Mouse (Mus musculus): ENCODE results near the gene Dgkg. TPM values are rescaled to one million over a fixed set of nuclear protein-coding genes. Genes with fewer than 3 reads are reported as not detected.

The Dgkg gene
- polyA plus RNA-seq, 1 experiment from 2014 or later, result 1.3 TPM

DNA sequence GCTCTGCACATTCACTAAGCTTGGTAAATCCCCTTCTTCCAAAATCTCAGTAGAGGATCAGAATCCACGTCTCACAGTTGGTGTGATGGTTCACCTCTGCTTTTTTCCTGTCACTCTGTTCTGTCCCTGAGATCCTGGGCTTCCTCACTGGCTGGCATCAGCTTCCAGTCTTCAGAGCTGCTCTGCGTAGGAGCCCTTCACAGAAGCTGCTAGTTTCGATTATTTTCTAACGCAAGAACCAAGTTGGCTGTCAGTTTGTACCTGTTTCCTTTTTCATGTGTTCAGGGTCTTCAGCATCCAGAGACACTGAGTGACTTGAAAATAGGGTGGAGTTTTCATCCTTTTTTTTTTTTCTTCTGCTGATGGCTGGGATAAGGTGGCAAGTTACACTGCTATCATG is 15.0 kb downstream of the Dgkg start:
- no peak for ATAC-seq
- Histone ChIP-seq H3K27ac (no peak overlapping the region), H3K4me1 (peaks cover 5% of the 10 kb centered on the region; the same call in 1 of the 2 replicates), H3K36me3 (ENCODE audit: poor library complexity, severe bottlenecking) (no peaks in the 10 kb centered on the region), H3K9me3 (replicated peaks) (no peaks in the 10 kb centered on the region), H3K9ac (no peak overlapping the region), H3K4me3 (no peak overlapping the region), H3K4me2 (no peak overlapping the region), H3K27me3 (0 out of 2 replicates have a peak, but pooled peaks cover 6% of the 10 kb centered on the region)
- 78% methylated on average over 4 of the region's 4 CpGs for whole genome bisulfite sequencing

DNA sequence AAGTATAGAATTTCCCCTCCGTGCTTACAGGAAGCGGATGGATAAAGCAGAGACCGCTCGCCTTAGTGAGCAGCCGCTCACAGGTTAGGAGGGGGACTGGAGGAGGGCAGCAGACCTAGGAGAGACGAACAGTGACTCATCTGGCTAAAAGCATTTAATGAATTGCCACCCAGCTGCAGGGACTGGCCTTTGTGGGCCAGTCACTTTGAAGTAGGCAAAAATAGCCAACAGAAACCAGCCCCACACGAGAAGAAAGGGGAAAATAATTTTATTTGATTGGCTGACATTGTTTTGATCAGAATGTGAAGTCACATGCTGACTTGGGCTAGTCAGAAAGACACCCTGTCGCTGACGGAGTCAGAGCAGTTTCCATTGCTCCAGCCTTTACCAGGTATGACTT is 15.4 kb downstream of the Dgkg start:
- Histone ChIP-seq H3K27ac (no peak overlapping the region), H3K27me3 (0 out of 2 replicates have a peak, but pooled peaks cover 6% of the 10 kb centered on the region), H3K4me1 (peaks cover 5% of the 10 kb centered on the region; the same call in 1 of the 2 replicates), H3K36me3 (ENCODE audit: poor library complexity, severe bottlenecking) (no peaks in the 10 kb centered on the region), H3K4me3 (no peak overlapping the region), H3K9ac (no peak overlapping the region), H3K9me3 (replicated peaks) (no peaks in the 10 kb centered on the region), H3K4me2 (no peak overlapping the region)
- WGBS, result 26% methylated on average over 9 of the region's 9 CpGs
- ATAC-seq, result no peak

DNA sequence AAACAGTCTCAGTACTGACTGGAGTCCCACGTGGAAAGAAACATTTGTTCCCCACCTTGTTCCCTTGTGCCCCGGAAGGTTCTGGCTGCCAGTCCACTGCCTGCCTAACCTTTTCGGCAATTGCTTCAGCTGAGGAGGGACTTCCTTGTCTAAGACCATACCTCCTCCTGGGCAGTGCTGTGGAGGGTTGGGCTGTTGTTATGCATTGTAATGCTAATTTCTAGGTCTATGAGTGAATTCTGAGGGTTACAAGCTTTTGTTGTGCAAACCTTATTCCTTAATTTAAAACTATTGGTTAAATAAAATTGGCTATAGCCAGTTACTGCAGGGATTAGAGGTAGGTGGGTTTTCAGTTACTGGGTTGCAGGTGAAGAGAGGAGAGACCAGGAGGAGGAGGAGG is 19.7 kb downstream of the Dgkg start:
- Histone ChIP-seq H3K4me2 (no peak overlapping the region), H3K9me3 (replicated peaks) (no peaks in the 10 kb centered on the region), H3K4me1 (peaks cover 5% of the 10 kb centered on the region; the same call in 1 of the 2 replicates), H3K27me3 (0 out of 2 replicates have a peak, but pooled peaks cover 6% of the 10 kb centered on the region), H3K9ac (no peak overlapping the region), H3K4me3 (no peak overlapping the region), H3K36me3 (ENCODE audit: poor library complexity, severe bottlenecking) (no peaks in the 10 kb centered on the region), H3K27ac (no peak overlapping the region)
- no peak for ATAC-seq
- 37% methylated on average over 3 of the region's 3 CpGs for WGBS

DNA sequence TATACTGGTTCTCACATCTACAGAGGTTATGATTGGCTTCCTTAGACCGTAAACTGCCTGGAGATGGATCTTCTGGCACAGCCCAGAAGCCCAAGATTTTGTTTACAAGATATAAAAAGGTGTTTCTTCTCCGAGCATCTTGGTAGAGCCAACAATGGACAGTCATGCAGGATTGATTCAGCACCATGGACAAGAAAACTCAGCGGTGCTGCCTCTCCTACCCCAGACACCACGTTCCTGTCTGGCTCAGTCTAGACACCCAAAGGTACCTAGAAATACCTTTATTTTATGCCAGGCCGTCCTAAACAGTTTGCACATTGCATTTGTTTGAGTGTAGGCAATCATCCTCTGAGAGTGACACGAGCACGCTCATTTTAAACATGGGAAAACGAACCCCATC is 21.3 kb downstream of the Dgkg start:
- no peak overlapping the region for H3K4me3 ChIP-seq
- no peaks in the 10 kb centered on the region for H3K36me3 ChIP-seq (ENCODE audit: poor library complexity, severe bottlenecking)
- H3K4me1 ChIP-seq, result no peaks in the 10 kb centered on the region
- no peak overlapping the region for H3K9ac ChIP-seq
- H3K9me3 ChIP-seq (replicated peaks), result no peaks in the 10 kb centered on the region
- 0 out of 2 replicates have a peak, but pooled peaks cover under 1% of the 10 kb centered on the region for H3K27me3 ChIP-seq
- WGBS, result 65% methylated on average over 8 of the region's 8 CpGs
- H3K27ac ChIP-seq, result no peak overlapping the region
- no peak overlapping the region for H3K4me2 ChIP-seq
- no peak for ATAC-seq

DNA sequence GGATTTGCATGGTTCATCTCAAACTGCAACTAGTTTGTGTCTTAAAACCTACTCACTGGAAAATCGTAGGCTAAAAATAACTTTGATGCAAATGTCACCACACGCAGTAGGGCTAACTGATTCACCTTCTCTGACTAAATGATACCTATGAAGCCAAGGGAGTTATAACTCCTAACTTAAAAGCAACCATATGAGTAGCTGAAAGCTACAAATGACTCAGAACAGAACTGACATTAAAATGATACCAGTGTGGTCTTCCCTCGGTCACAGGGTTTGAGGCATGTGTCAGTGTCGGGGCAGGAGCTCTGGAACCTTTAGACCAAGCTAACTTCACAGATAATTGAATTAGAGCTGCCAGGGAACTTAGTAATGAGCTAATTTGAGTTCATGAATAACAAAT is 24.0 kb downstream of the Dgkg start:
- WGBS, result 93% methylated on average over 4 of the region's 4 CpGs
- no peak overlapping the region for H3K4me3 ChIP-seq
- H3K4me2 ChIP-seq, result no peak overlapping the region
- no peaks in the 10 kb centered on the region for H3K36me3 ChIP-seq (ENCODE audit: poor library complexity, severe bottlenecking)
- no peaks in the 10 kb centered on the region for H3K27me3 ChIP-seq
- no peak overlapping the region for H3K9ac ChIP-seq
- H3K4me1 ChIP-seq, result no peaks in the 10 kb centered on the region
- no peak overlapping the region for H3K27ac ChIP-seq
- no peaks in the 10 kb centered on the region for H3K9me3 ChIP-seq (replicated peaks)
- ATAC-seq, result no peak

DNA sequence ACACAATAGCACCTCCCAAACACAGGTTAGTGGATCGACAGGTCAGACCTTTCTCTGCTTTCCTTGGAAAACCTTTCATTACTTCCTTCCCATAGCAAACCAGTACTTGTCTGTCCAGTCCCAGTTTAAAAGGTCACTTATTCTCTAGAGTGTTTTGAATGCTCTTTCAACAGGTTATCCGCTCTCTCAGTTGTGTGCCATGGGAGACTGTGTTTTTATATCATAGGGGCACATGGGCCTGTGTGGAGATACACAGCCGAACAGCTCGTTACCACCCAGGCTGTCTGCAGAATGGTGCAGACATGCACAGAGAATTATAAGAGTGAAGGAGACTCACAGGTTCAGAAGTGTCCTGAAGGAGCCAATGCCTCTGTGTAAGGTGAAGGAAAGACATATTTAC is 26.7 kb downstream of the Dgkg start:
- Histone ChIP-seq H3K4me2 (no peak overlapping the region), H3K4me1 (no peaks in the 10 kb centered on the region), H3K9me3 (replicated peaks) (no peaks in the 10 kb centered on the region), H3K27ac (no peak overlapping the region), H3K27me3 (no peaks in the 10 kb centered on the region), H3K36me3 (ENCODE audit: poor library complexity, severe bottlenecking) (no peaks in the 10 kb centered on the region), H3K4me3 (no peak overlapping the region), H3K9ac (no peak overlapping the region)
- no peak for ATAC-seq
- 53% methylated on average over 4 of the region's 4 CpGs for WGBS

DNA sequence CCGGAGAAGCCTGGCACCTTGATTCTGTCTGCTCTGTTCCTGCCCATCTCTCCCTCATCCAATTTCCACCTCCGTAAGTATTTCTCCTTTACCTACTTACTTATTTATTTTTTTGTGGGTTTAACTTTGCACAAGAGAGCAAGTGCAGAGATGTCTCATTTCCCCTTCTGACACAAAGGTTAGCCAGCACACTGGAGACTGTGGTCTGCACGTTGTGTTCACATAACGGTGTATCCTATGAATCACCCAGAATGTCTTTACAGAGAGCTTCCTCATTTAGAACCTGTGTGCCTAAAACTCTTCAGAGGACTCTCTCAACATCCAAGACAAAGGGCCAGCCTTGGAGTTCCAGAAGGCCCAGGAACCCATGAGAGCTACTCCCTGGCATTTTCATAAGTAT is 27.1 kb downstream of the Dgkg start:
- Histone ChIP-seq H3K36me3 (ENCODE audit: poor library complexity, severe bottlenecking) (no peaks in the 10 kb centered on the region), H3K9me3 (replicated peaks) (no peaks in the 10 kb centered on the region), H3K27ac (no peak overlapping the region), H3K4me1 (no peaks in the 10 kb centered on the region), H3K9ac (no peak overlapping the region), H3K4me2 (no peak overlapping the region), H3K27me3 (no peaks in the 10 kb centered on the region), H3K4me3 (no peak overlapping the region)
- no peak for ATAC-seq
- WGBS, result 86% methylated on average over 4 of the region's 4 CpGs

DNA sequence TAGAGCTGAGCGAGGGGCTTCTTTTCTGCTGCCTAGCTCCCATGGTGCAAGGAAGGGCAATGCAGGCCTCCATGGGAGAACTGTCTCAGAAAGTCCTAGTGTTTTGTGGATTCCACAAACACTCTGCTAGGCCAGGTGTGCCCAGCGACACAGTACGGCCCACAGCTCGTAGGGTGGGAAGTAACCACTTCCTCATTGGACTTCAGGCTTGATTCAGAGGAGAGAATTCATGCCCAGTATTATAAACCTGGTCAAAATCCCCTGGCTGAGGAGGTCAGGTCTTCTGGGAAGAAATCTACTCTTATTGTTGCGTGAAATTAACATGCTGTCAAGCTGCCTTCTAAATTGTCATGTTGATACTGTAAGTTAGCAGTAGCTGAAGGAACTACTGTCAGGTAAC is 31.0 kb downstream of the Dgkg start:
- Histone ChIP-seq H3K9ac (no peak overlapping the region), H3K4me3 (no peak overlapping the region), H3K36me3 (ENCODE audit: poor library complexity, severe bottlenecking) (no peaks in the 10 kb centered on the region), H3K27me3 (no peaks in the 10 kb centered on the region), H3K9me3 (replicated peaks) (no peaks in the 10 kb centered on the region), H3K4me2 (no peak overlapping the region), H3K27ac (no peak overlapping the region), H3K4me1 (0 out of 2 replicates have a peak, but pooled peaks cover 4% of the 10 kb centered on the region)
- WGBS, result 95% methylated on average over 5 of the region's 5 CpGs
- ATAC-seq, result no peak

DNA sequence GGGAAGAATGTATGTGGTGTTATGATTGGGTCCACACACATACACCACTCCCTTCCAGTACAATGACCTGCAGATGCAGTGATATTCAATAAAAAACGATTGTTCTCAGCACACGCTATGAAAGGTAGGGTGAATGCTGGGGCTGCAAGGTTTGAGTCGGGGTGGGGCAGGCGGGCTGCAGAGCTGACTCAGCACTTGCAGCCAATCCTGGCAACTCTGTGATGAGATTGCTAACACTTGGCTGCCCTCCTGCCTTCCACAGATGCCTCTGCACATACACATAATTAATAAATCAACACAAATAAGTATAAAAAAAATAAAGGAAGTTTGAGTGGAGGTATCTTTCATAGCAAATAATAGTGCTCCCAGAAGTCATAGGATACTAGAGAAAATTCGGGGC is 31.6 kb downstream of the Dgkg start:
- Histone ChIP-seq H3K27me3 (no peaks in the 10 kb centered on the region), H3K36me3 (ENCODE audit: poor library complexity, severe bottlenecking) (no peaks in the 10 kb centered on the region), H3K4me3 (no peak overlapping the region), H3K9me3 (replicated peaks) (no peaks in the 10 kb centered on the region), H3K4me2 (no peak overlapping the region), H3K27ac (no peak overlapping the region), H3K4me1 (0 out of 2 replicates have a peak, but pooled peaks cover 4% of the 10 kb centered on the region), H3K9ac (no peak overlapping the region)
- WGBS, result 79% methylated on average over 5 of the region's 5 CpGs
- no peak for ATAC-seq

DNA sequence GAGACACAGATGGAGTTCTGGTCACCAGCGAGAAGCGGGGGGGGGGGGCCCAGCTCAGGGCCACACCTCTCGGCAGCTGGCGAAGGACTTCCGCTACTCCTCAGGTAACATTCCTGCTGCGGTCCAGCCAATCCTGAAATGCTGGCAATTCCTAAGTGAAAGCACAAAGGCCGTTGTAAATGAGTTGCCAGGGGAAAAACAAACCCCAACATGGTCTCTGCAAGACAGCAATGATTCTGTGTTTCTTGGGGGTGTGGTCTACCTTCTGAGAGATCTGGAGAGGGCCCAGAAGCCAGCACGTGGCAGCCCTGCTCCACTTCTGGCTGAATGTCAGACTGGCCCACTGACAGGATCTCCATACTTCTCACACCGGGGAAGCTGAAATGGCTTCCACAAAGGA is 34.7 kb downstream of the Dgkg start:
- no peak overlapping the region for H3K27ac ChIP-seq
- no peaks in the 10 kb centered on the region for H3K27me3 ChIP-seq
- no peak overlapping the region for H3K4me2 ChIP-seq
- 0 out of 2 replicates have a peak, but pooled peaks cover 4% of the 10 kb centered on the region for H3K4me1 ChIP-seq
- H3K9me3 ChIP-seq (replicated peaks), result no peaks in the 10 kb centered on the region
- no peak for ATAC-seq
- H3K4me3 ChIP-seq, result no peak overlapping the region
- no peak overlapping the region for H3K9ac ChIP-seq
- 48% methylated on average over 9 of the region's 9 CpGs for WGBS
- no peaks in the 10 kb centered on the region for H3K36me3 ChIP-seq (ENCODE audit: poor library complexity, severe bottlenecking)

DNA sequence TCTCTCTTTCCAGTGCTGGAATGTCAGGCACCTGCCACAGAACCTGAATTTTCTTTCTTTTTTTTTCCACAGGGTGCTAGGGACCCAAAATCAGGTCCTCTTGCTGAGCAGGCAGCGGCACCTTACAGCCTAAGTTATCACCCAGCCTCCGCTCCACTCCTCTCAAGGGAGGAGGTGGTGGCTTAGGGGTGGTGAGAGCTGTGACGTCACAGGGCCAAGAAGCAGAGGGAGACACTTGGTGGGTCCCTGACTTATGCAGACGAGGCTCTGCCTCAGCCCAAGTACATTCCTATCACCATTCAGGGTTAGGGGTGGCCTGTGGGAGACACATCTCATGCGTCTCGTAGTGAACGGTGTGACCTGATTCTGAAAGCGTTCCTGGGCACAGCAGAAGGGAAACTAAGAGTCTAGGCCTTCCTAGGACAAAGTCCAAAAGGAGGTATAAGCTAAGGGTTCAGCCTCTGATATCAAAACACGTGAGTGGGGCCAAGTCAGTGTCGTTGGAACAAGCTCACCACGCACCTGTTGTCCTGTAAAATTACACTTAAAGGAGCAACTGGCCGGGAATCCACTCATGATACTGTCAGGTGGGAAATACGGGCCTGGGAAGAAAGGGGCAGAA is 35.6 kb downstream of the Dgkg start:
- ATAC-seq, result no peak
- no peak overlapping the region for H3K9ac ChIP-seq
- H3K27ac ChIP-seq, result no peak overlapping the region
- 84% methylated on average over 13 of the region's 13 CpGs for WGBS
- no peak overlapping the region for H3K4me2 ChIP-seq
- H3K9me3 ChIP-seq (replicated peaks), result no peaks in the 10 kb centered on the region
- 0 out of 2 replicates have a peak, but pooled peaks cover 4% of the 10 kb centered on the region for H3K4me1 ChIP-seq
- H3K27me3 ChIP-seq, result no peaks in the 10 kb centered on the region
- H3K36me3 ChIP-seq (ENCODE audit: poor library complexity, severe bottlenecking), result no peaks in the 10 kb centered on the region
- H3K4me3 ChIP-seq, result no peak overlapping the region

DNA sequence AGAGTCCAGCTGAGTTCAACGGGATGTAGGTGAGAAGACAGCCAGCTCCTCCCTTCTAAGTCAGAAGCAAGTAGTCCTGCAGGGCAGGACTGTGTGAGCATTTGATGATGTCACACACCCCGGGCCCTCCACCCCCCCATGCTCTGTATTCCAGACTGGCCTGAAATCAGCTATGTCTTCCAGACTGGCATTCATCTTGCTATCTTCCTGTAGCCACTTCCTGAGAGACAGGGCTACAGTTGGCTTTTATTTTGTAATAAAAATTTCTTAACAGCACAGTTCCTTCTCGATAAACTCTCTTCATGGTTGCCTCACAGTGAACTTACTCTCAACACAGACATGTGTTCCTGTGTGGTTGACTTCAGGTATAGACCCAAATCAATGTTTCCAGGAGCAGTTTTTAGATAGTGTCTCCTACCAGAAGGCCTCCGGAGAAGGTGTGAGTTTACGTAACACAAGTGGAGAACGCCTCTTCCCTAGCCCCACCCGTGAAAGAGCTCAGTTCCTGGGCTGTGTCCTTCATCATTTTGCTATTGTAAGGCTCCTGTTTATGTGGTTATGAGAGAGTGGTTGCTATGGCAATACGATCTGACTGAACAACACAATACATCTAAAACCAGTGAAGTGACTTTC is 38.5 kb downstream of the Dgkg start:
- Histone ChIP-seq H3K4me3 (no peak overlapping the region), H3K36me3 (ENCODE audit: poor library complexity, severe bottlenecking) (no peaks in the 10 kb centered on the region), H3K9me3 (replicated peaks) (no peaks in the 10 kb centered on the region), H3K4me1 (0 out of 2 replicates have a peak, but pooled peaks cover 4% of the 10 kb centered on the region), H3K4me2 (no peak overlapping the region), H3K9ac (no peak overlapping the region), H3K27me3 (no peaks in the 10 kb centered on the region), H3K27ac (no peak overlapping the region)
- ATAC-seq, result no peak
- 79% methylated on average over 8 of the region's 8 CpGs for WGBS

DNA sequence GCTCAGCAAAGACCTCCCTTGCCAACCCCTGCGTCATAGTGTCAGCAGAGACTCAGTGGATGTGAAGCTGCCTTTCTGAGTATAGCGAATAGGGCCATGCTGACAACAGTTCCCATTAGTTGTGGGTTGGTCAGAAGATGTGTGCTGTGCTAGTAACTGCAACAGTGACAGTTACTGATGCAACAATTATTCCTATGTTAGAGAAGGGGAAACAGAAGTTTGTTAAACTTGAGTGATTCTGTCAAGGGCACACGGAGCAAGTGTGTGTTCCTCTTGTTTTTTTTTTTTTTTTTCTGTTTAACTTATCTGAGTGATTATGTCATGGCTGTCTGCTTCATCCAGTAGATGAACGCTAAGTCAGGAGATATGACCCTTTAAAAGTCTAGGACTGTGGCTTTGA is 41.2 kb downstream of the Dgkg start:
- Histone ChIP-seq H3K4me2 (no peak overlapping the region), H3K4me1 (no peaks in the 10 kb centered on the region), H3K4me3 (no peak overlapping the region), H3K9me3 (replicated peaks) (no peaks in the 10 kb centered on the region), H3K27ac (no peak overlapping the region), H3K36me3 (ENCODE audit: poor library complexity, severe bottlenecking) (no peaks in the 10 kb centered on the region), H3K9ac (no peak overlapping the region), H3K27me3 (no peaks in the 10 kb centered on the region)
- no peak for ATAC-seq
- WGBS, result 91% methylated on average over 4 of the region's 4 CpGs
